Mouse (Mus musculus) MEL (cell line): ENCODE results near the gene Snta1. TPM values are rescaled to one million over a fixed set of nuclear protein-coding genes. Genes with fewer than 3 reads are reported as not detected.

ENCODE experiments used
- DNase-seq: peaks from one replicate; pipeline ENCODE4 v3.0.0; 2011; ENCODE audit warnings: low read depth, low spot score
- H3K27ac ChIP-seq: 2 replicates; pipeline ENCODE4 v1.5.1; 2012; ENCODE audit warnings: low read depth, mild to moderate bottlenecking, control low read depth, low read length, moderate library complexity; ENCODE audit not compliant: control insufficient read depth
- H3K27me3 ChIP-seq, 2 experiments: fragments of 150-350 bp in 1 of 2; sonication (generic) in 1 of 2; 2 replicates each; pipeline ENCODE4 v1.6.1; 2012; ENCODE audit warnings: low read length in 2 of 2, mild to moderate bottlenecking in 2 of 2, improper control_type of control experiment in 1 of 2, moderate library complexity in 1 of 2; ENCODE audit not compliant: insufficient read depth in 2 of 2, control insufficient read depth in 1 of 2
- H3K36me3 ChIP-seq, 2 experiments: 2 replicates each; pipeline ENCODE4 v1.6.1; 2012 to 2014; ENCODE audit warnings: low read length in 2 of 2, improper control_type of control experiment in 1 of 2, inconsistent platforms in 1 of 2, mild to moderate bottlenecking in 1 of 2; ENCODE audit not compliant: insufficient read depth in 2 of 2, control insufficient read depth in 1 of 2
- H3K4me1 ChIP-seq, 2 experiments: fragments of 150-350 bp in 1 of 2; sonication (generic) in 1 of 2; 2 replicates each; pipeline ENCODE4 v1.6.1; 2012; ENCODE audit warnings: low read length in 2 of 2, improper control_type of control experiment in 1 of 2, mild to moderate bottlenecking in 1 of 2; ENCODE audit not compliant: insufficient read depth in 2 of 2, control insufficient read depth in 1 of 2
- H3K4me3 ChIP-seq, 2 experiments: fragments of 150-350 bp in 1 of 2; sonication (generic) in 1 of 2; 2 replicates each; pipeline ENCODE4 v1.5.1; 2012; ENCODE audit warnings: low read depth in 2 of 2, low read length in 2 of 2, mild to moderate bottlenecking in 2 of 2, moderate library complexity in 2 of 2, control low read depth in 1 of 2, improper control_type of control experiment in 1 of 2; ENCODE audit not compliant: control insufficient read depth in 1 of 2, insufficient read depth in 1 of 2
- H3K79me2 ChIP-seq: 2 replicates; pipeline ENCODE4 v1.6.1; 2012; ENCODE audit warnings: mild to moderate bottlenecking, low read length, moderate library complexity; ENCODE audit not compliant: control insufficient read depth, poor library complexity, insufficient read depth
- H3K9ac ChIP-seq: 2 replicates; pipeline ENCODE4 v1.6.1; 2012; ENCODE audit warnings: low read depth, mild to moderate bottlenecking, control low read depth, low read length, moderate library complexity; ENCODE audit not compliant: control insufficient read depth, poor library complexity, severe bottlenecking
- H3K9me3 ChIP-seq: fragments of 150-350 bp; sonication (generic); replicated peaks from 2 replicates; pipeline ENCODE4 v1.6.1; 2012; ENCODE audit warnings: mild to moderate bottlenecking, low read length, improper control_type of control experiment, moderate library complexity; ENCODE audit not compliant: insufficient read depth
- ELF1 ChIP-seq: IDR thresholded peaks from 2 replicates; pipeline ENCODE4 v1.6.1; 2014; ENCODE audit warnings: low read depth, mild to moderate bottlenecking, inconsistent platforms, low read length, improper control_type of control experiment, moderate library complexity
- EP300 ChIP-seq, 2 experiments: IDR thresholded peaks; 2 replicates each; pipeline ENCODE4 v1.6.1; 2011; ENCODE audit warnings: improper control_type of control experiment in 2 of 2, low read length in 2 of 2, low read depth in 1 of 2, mild to moderate bottlenecking in 1 of 2
- ETS1 ChIP-seq: IDR thresholded peaks from 2 replicates; pipeline ENCODE4 v1.6.1; 2012; ENCODE audit warnings: low read depth, mild to moderate bottlenecking, inconsistent platforms, low read length, improper control_type of control experiment, moderate library complexity
- GABPA ChIP-seq: IDR thresholded peaks from 2 replicates; pipeline ENCODE4 v1.6.1; 2012; ENCODE audit warnings: low read depth, mild to moderate bottlenecking, inconsistent platforms, low read length, improper control_type of control experiment, moderate library complexity
- HCFC1 ChIP-seq: IDR thresholded peaks from 2 replicates; pipeline ENCODE4 v1.6.1; 2012; ENCODE audit warnings: low read depth, mild to moderate bottlenecking, inconsistent platforms, low read length, improper control_type of control experiment, moderate library complexity
- JUND ChIP-seq: IDR thresholded peaks from 2 replicates; pipeline ENCODE4 v1.6.1; 2011; ENCODE audit warnings: low read depth, mild to moderate bottlenecking, improper control_type of control experiment, low read length
- MAFK ChIP-seq: IDR thresholded peaks from 2 replicates; pipeline ENCODE4 v1.6.1; 2011; ENCODE audit warnings: low read depth, mild to moderate bottlenecking, low read length, improper control_type of control experiment, borderline replicate concordance
- MAZ ChIP-seq: IDR thresholded peaks from 2 replicates; pipeline ENCODE4 v1.6.1; 2012; ENCODE audit warnings: low read depth, mild to moderate bottlenecking, inconsistent platforms, low read length, improper control_type of control experiment
- MXI1 ChIP-seq: IDR thresholded peaks from 2 replicates; pipeline ENCODE4 v1.6.1; 2011; ENCODE audit warnings: mild to moderate bottlenecking, low read depth, low read length, improper control_type of control experiment
- MYB ChIP-seq: IDR thresholded peaks from 2 replicates; pipeline ENCODE4 v1.6.1; 2011; ENCODE audit warnings: mild to moderate bottlenecking, low read depth, low read length, improper control_type of control experiment
- NELFE ChIP-seq: IDR thresholded peaks from 2 replicates; pipeline ENCODE4 v1.6.1; 2011; ENCODE audit warnings: low read depth, low read length, improper control_type of control experiment
- POLR2A ChIP-seq, 2 experiments: IDR thresholded peaks; 2 replicates each; pipeline ENCODE4 v1.6.1; 2011 to 2012; ENCODE audit warnings: low read length in 2 of 2, mild to moderate bottlenecking in 2 of 2, control low read depth in 1 of 2, improper control_type of control experiment in 1 of 2, low read depth in 1 of 2, moderate library complexity in 1 of 2; ENCODE audit not compliant: control insufficient read depth in 1 of 2, insufficient read depth in 1 of 2, poor library complexity in 1 of 2
- POLR2AphosphoS2 ChIP-seq: IDR thresholded peaks from 2 replicates; pipeline ENCODE4 v1.6.1; 2011; ENCODE audit warnings: low read length, improper control_type of control experiment
- RAD21 ChIP-seq: IDR thresholded peaks from 2 replicates; pipeline ENCODE4 v1.6.1; 2011; ENCODE audit warnings: mild to moderate bottlenecking, low read depth, low read length, improper control_type of control experiment
- RCOR1 ChIP-seq: IDR thresholded peaks from 2 replicates; pipeline ENCODE4 v1.6.1; 2012; ENCODE audit warnings: low read depth, mild to moderate bottlenecking, inconsistent platforms, low read length, improper control_type of control experiment
- SIN3A ChIP-seq: IDR thresholded peaks from 2 replicates; pipeline ENCODE4 v1.6.1; 2012; ENCODE audit warnings: low read length, improper control_type of control experiment, inconsistent platforms
- SMC3 ChIP-seq: IDR thresholded peaks from 2 replicates; pipeline ENCODE4 v1.6.1; 2011; ENCODE audit warnings: low read depth, low read length, improper control_type of control experiment
- TAL1 ChIP-seq: IDR thresholded peaks from 2 replicates; pipeline ENCODE4 v1.6.1; 2012; ENCODE audit warnings: mild to moderate bottlenecking, inconsistent platforms, low read length, moderate library complexity, mixed read lengths
- TCF12 ChIP-seq: IDR thresholded peaks from 2 replicates; pipeline ENCODE4 v1.6.1; 2014; ENCODE audit warnings: low read depth, mild to moderate bottlenecking, inconsistent platforms, low read length, improper control_type of control experiment, moderate library complexity
- USF1 ChIP-seq: IDR thresholded peaks from 2 replicates; pipeline ENCODE4 v1.6.1; 2014; ENCODE audit warnings: low read depth, mild to moderate bottlenecking, inconsistent platforms, low read length, improper control_type of control experiment, moderate library complexity
- USF2 ChIP-seq, 2 experiments: IDR thresholded peaks; 2 replicates each; pipeline ENCODE4 v1.6.1; 2011 to 2012; ENCODE audit warnings: improper control_type of control experiment in 2 of 2, low read length in 2 of 2, borderline replicate concordance in 1 of 2, inconsistent platforms in 1 of 2, low read depth in 1 of 2, mild to moderate bottlenecking in 1 of 2; ENCODE audit not compliant: insufficient read depth in 1 of 2
- ZC3H11A ChIP-seq: IDR thresholded peaks from 2 replicates; pipeline ENCODE4 v1.6.1; 2012; ENCODE audit warnings: low read depth, mild to moderate bottlenecking, inconsistent platforms, low read length, improper control_type of control experiment
- ZMIZ1 ChIP-seq: IDR thresholded peaks from 2 replicates; pipeline ENCODE4 v1.6.1; 2012; ENCODE audit warnings: low read depth, mild to moderate bottlenecking, inconsistent platforms, low read length, improper control_type of control experiment, moderate library complexity
- polyA plus RNA-seq, 2 experiments: library from polyadenylated mRNA; stranded (reverse) in 1 of 2; unstranded in 1 of 2; fragments of >175 nt in 1 of 2; fragments of >200 nt in 1 of 2; gene quantifications; 2 replicates each; pipeline versions ENCODE4 v1.2.1 to v1.2.4; 2012; ENCODE audit warnings: low replicate concordance in 2 of 2, low read depth in 1 of 2; ENCODE audit not compliant: insufficient read length in 2 of 2, insufficient read depth in 1 of 2, missing spikeins in 1 of 2
- total RNA-seq: library from RNA; depleted of rRNA; stranded (reverse); fragments of 300-350 nt; gene quantifications from 2 replicates; pipeline ENCODE4 v1.2.3, GENCODE M21; 2012

Snta1 gene
- total and polyA plus RNA-seq, 3 experiments = 2.7 to 6.7 TPM; not detected in 1

DNA sequence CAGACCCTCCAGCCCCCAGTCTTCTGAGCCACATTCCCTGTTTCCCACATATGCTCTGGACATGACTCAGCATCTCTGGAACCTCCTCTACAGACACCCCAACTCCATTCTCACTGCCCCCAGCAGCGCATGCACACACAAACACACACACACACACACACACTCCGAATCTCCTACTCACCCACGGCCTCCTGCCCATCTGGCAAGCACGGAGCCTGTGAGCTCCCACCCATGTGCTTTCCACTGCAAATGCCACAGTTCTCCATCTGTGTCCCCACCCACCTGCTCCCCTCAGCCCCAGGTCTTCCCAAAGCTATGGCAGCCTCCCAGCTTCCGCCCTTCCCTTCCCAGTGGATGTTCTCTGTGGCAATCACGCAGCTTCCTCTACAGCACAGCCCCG lies 28.8 kb downstream of the Snta1 start:
- Histone ChIP-seq H3K9ac (no peak overlapping the region), H3K4me1 (no peaks in the 10 kb centered on the region), H3K79me2 (no peaks in the 10 kb centered on the region), H3K27ac (no peak overlapping the region), H3K9me3 (no peaks in the 10 kb centered on the region), H3K36me3 (no peaks in the 10 kb centered on the region), H3K4me3 (no peak overlapping the region), H3K27me3 (no peaks in the 10 kb centered on the region)
- DNase-seq = no peak
- TF ChIP-seq USF2 (IDR thresholded peaks at IDR 0.05; ENCODE audit: borderline replicate concordance in 1 of 2, insufficient read depth in 1 of 2, low read depth in 1 of 2, low read length in 2 of 2) (no peak), MAFK (no peak), MYB (no peak), JUND (no peak), ETS1 (no peak), POLR2AphosphoS2 (no peak)

DNA sequence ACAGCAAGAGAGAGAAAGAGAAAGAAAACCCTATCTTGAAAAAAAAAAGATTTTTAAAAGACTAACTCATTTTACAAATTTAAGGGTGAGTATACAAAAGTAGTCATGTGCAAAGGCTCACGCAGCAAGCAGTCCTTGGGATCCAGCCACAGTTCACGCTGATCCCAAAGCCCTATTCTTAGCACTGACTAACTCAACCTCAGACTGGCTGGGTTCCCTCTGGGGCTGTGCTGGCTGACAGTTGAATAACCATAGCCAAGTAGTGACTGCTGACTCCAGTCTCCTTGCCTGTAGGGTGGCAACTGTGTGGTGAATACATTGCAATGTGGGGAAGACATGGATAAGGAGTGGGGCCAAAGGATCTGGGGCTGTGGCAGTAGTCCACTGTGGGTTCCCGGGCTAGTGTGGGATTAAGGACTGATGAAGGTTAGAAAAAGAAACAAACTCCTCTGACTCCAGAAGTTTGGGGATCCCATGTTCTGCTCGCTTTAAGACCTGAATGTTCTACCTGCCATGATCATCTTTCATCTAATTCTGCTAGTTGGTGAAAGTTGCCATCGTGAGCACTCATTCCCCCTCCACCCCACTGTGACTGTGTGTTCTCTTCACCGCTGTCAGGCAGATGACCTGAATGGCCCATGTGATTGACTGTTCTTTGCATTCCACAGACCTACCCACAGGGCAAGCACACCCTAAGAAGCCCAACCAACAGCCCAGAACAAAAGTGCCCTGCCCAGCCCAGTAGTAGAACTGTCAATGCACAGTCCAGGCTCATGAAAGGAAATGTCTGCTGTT lies 32.9 kb downstream of the Snta1 start:
- TF ChIP-seq MXI1 = no peak
- no peak for TF ChIP-seq USF1
- TF ChIP-seq ETS1 = no peak
- no peak overlapping the region for H3K9ac ChIP-seq
- no peaks in the 10 kb centered on the region for H3K27me3 ChIP-seq
- no peak overlapping the region for H3K4me3 ChIP-seq
- no peak for DNase-seq
- H3K9me3 ChIP-seq = no peaks in the 10 kb centered on the region
- H3K36me3 ChIP-seq = no peaks in the 10 kb centered on the region
- H3K4me1 ChIP-seq = peaks cover 0 to 7% of the 10 kb centered on the region in 2 experiments; a peak in 2 of 4 replicates
- peaks cover 5% of the 10 kb centered on the region; the same call in 1 of the 2 replicates for H3K79me2 ChIP-seq
- no peak overlapping the region for H3K27ac ChIP-seq

- Histone ChIP-seq H3K9ac (peak overlapping the region; percentile 61), H3K79me2 (peaks cover 5% of the 10 kb centered on the region; the same call in 1 of the 2 replicates), H3K9me3 (no peaks in the 10 kb centered on the region), H3K4me3 (peak overlapping the region; percentile 3 to 49; a peak in 2 of 4 replicates), H3K36me3 (no peaks in the 10 kb centered on the region), H3K27ac (peak overlapping the region; percentile 60), H3K4me1 (peaks cover 0 to 7% of the 10 kb centered on the region in 2 experiments; a peak in 2 of 4 replicates), H3K27me3 (no peaks in the 10 kb centered on the region)
- DNase-seq = peak; percentile 88
- TF ChIP-seq SMC3 = peak; percentile 70
- no peak for TF ChIP-seq NELFE
- no peak for TF ChIP-seq SIN3A
- TF ChIP-seq POLR2AphosphoS2 = no peak
- peak; percentile 74 for TF ChIP-seq RAD21
- no peak for TF ChIP-seq POLR2A (IDR thresholded peaks at IDR 0.05; ENCODE audit: control insufficient read depth in 1 of 2, insufficient read depth in 1 of 2, low read depth in 1 of 2, low read length in 2 of 2, poor library complexity in 1 of 2)
- no peak for TF ChIP-seq MAFK
- TF ChIP-seq RCOR1 = no peak
- TF ChIP-seq MYB = no peak
- no peak for TF ChIP-seq TAL1
- no peak for TF ChIP-seq ELF1
- no peak for TF ChIP-seq HCFC1
- TF ChIP-seq ZMIZ1 = no peak
- TF ChIP-seq EP300 (IDR thresholded peaks at IDR 0.05; ENCODE audit: low read depth in 1 of 2, low read length in 2 of 2) = no peak
- no peak for TF ChIP-seq ETS1
- TF ChIP-seq ZC3H11A = peak; percentile 24
- no peak for TF ChIP-seq TCF12
- no peak for TF ChIP-seq MAZ
- TF ChIP-seq GABPA = no peak
Measured at GRCm38 (mm10) chr2:154373961-154374632, 33.8 kb downstream of the Snta1 start.
